ENCODE assay signal across 10 mouse cellular contexts in the genomic region with DNA sequence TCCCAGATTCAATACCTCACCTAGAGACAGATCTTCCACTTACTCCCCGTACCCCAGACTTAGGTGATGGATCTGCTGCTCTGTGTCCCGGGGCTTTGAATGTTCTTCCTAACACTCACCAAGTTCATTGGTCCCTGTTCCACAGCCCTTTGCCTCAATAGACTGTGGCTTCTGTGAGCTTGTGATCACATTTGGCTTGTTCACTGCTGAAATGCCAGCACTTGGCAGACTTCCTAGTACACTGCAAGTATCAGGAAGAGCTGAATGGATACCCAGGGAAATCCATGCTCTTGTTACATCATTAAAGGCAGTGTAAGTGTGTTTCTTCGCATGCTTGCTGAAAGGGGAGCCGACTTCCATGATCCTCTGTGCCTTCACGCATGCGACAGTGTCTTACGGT. TPM values are rescaled to one million over a fixed set of nuclear protein-coding genes. Genes with fewer than 3 reads are reported as not detected.
DNase-seq lines count a peak whose midpoint lies in the region.
"Had no signal": no experiment of that assay in that cellular context is flagged by ENCODE, and none has a peak within 500 bp of the region (broad histone marks: within the 10 kb centered on the region; RNA-seq: fewer than 3 reads in every experiment).

No protein-coding gene starts in this region.

- intact Hi-C loops in heart, postnatal 36 days (cut with DNase I), result no loop called here

- peak; percentile 45 to 53 for DNase-seq in left cerebral cortex, adult 18-20 months (ENCODE audit: low spot score in 2 of 2)
- DNase-seq in left cerebral cortex, adult 11 months (ENCODE audit: low spot score), result no peak
- DNase-seq in cerebellum, adult 9-11 months, result peak; percentile 71
- DNase-seq in layer of hippocampus, postnatal 10 days (ENCODE audit: low spot score in 2 of 2), result peak; percentile 49 to 54
- peak; percentile 57 for DNase-seq in telencephalon, adult 2 months (ENCODE audit: low read depth, low spot score)
- DNase-seq in embryo, embryonic 10 days (ENCODE audit: low spot score), result no peak
- no peak for DNase-seq in heart, postnatal 36 days
- DNase-seq: lung, embryonic 14.5 days; thymus, adult 18-20 months had no signal

RNA-seq across cellular contexts. Expression of a gene that starts 17.0 kb away (rescaled TPM):
- total RNA-seq in left cerebral cortex, adult 18-20 months (2021), result 100 to 1,000 TPM; 437 to 438 TPM
- 100 to 1,000 TPM; 417 TPM for total RNA-seq in layer of hippocampus, postnatal 10 days (2021)
- under 1 TPM; 0.30 to 0.44 TPM for total RNA-seq in heart, postnatal 36 days (2021)
- total RNA-seq: common myeloid progenitor, adult 5-6 weeks had no signal

Comparison
In these comparisons a context has a peak if more than half of its experiments do, and no peak if none do; other contexts are left out.
1. DNase-seq: peak in left cerebral cortex, adult 18-20 months (2 of 2), cerebellum, adult 9-11 months (single experiment), layer of hippocampus, postnatal 10 days (2 of 2) and telencephalon, adult 2 months (single experiment); none in left cerebral cortex, adult 11 months (single experiment), embryo, embryonic 10 days (single experiment) and heart, postnatal 36 days (0 of 2).
2. RNA of a gene that starts 17.0 kb away (total RNA-seq): 437 to 438 TPM in left cerebral cortex, adult 18-20 months and 417 TPM in layer of hippocampus, postnatal 10 days; 0.30 to 0.44 TPM in heart, postnatal 36 days; every median in the first group is over 100 times any median in the second.